Mouse (Mus musculus) lung, embryonic 15.5 days (tissue): ENCODE results near the gene Ppp1r14c. TPM values are rescaled to one million over a fixed set of nuclear protein-coding genes. Genes with fewer than 3 reads are reported as not detected.
"Not testable (repeated sequence)": the region's sequence is repeated elsewhere in the genome, so short reads cannot be mapped to it uniquely, and the experiment has no call there.

ENCODE experiments used
- ATAC-seq: fragments of 200-750 bp; cut with Nextera tagmentation; 2 replicates; pipeline ENCODE4 v1.8.0; 2017; ENCODE audit warnings: moderate number of reproducible peaks, borderline replicate concordance; ENCODE audit not compliant: low FRiP score, low TSS enrichment; ENCODE audit errors: extremely low read depth
- H3K27ac ChIP-seq: fragments of 300-500 bp; sonication (generic); 2 replicates; pipeline ENCODE4 v1.5.1; 2015; ENCODE audit warnings: moderate library complexity, mild to moderate bottlenecking, inconsistent platforms
- H3K27me3 ChIP-seq: fragments of 300-500 bp; sonication (generic); 2 replicates; pipeline ENCODE4 v1.6.1; 2015; ENCODE audit warnings: inconsistent platforms
- H3K36me3 ChIP-seq: fragments of 300-500 bp; sonication (generic); 2 replicates; pipeline ENCODE4 v1.6.1; 2015; ENCODE audit warnings: inconsistent platforms
- H3K4me1 ChIP-seq: fragments of 300-500 bp; sonication (generic); 2 replicates; pipeline ENCODE4 v1.6.1; 2015; ENCODE audit warnings: inconsistent platforms
- H3K4me2 ChIP-seq: fragments of 300-500 bp; sonication (generic); 2 replicates; pipeline ENCODE4 v1.6.1; 2015; ENCODE audit warnings: inconsistent platforms, mild to moderate bottlenecking, moderate library complexity
- H3K4me3 ChIP-seq: fragments of 300-500 bp; sonication (generic); 2 replicates; pipeline ENCODE4 v1.5.1; 2015; ENCODE audit warnings: mild to moderate bottlenecking, inconsistent platforms
- H3K9ac ChIP-seq: fragments of 300-500 bp; sonication (generic); 2 replicates; pipeline ENCODE4 v1.6.1; 2015; ENCODE audit warnings: inconsistent platforms
- H3K9me3 ChIP-seq: fragments of 300-500 bp; sonication (generic); 2 replicates; pipeline ENCODE4 v1.6.1; 2016; ENCODE audit warnings: inconsistent platforms
- WGBS: fragments of 180-500 bp; shearing (Covaris S2); methylation state at CpG from one replicate; pipeline ENCODE4 v1.1.7; 2015; 5-methylcytosine and 5-hydroxymethylcytosine counted together
- polyA plus RNA-seq: library from polyadenylated mRNA; unstranded; fragments of >200 nt; fragmentation: Nextera tagmentation; extraction: Ambion mirVana; gene quantifications from 2 replicates; pipeline ENCODE4 v1.2.1, GENCODE M21; 2015

Ppp1r14c gene
- polyA plus RNA-seq, 1 experiment from 2014 or later = 90.0 TPM

DNA sequence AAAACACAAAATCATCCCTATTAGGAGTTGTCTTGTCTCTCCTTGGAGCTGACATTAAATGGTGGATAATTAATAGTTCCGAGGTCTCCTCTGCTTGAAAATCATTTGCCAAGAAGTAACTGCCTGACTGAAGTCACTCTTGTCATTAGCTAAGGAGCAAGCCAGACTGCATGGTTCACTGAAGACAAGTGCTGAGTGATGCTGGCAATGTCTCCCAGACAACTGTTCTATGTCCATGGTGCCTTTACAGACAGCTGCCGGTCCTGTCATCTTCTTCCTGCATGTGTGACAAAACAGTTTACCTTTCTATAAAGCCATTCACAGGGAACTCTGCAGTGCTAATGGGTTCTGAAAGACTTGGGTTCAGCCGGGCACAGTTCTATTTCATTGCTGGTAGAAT is 124.2 kb downstream of the Ppp1r14c start:
- 68% methylated on average over 3 of the region's 3 CpGs for WGBS
- Histone ChIP-seq H3K4me3 (no peak overlapping the region), H3K4me1 (no peaks in the 10 kb centered on the region), H3K36me3 (no peaks in the 10 kb centered on the region), H3K9ac (no peak overlapping the region), H3K4me2 (no peak overlapping the region), H3K27ac (no peak overlapping the region), H3K9me3 (no peaks in the 10 kb centered on the region), H3K27me3 (no peaks in the 10 kb centered on the region)
- ATAC-seq = no peak

DNA sequence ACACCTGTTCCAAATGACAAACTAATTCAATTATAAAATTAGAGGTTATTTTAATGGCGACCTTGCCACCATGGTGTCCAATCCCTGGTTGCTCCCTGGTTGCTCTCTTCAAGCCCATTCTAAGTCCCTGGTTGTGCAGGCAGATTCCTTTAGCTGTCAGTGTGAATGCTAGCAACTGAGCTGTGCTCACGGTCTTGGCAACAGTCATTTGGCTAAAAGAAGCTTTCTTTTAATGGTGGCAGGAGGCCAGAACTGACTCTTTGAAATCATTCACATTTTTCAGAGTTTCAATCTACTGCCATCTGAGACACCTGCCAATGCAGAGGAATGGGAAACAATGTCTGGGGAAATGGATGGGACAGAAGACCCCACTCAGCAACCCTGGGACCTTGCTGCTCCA is 130.9 kb downstream of the Ppp1r14c start:
- Histone ChIP-seq H3K9ac (no peak overlapping the region), H3K27ac (no peak overlapping the region), H3K4me1 (no peaks in the 10 kb centered on the region), H3K27me3 (no peaks in the 10 kb centered on the region), H3K4me2 (no peak overlapping the region), H3K36me3 (no peaks in the 10 kb centered on the region), H3K9me3 (no peaks in the 10 kb centered on the region), H3K4me3 (no peak overlapping the region)
- no peak for ATAC-seq
- WGBS = 61% methylated on average over 2 of the region's 2 CpGs

GRCm38 (mm10) chr10:3500846-3501245 is 135.0 kb downstream of the Ppp1r14c start:
- not testable (repeated sequence) for H3K4me1 ChIP-seq, H3K9ac ChIP-seq, H3K36me3 ChIP-seq, H3K27ac ChIP-seq, H3K9me3 ChIP-seq, H3K4me2 ChIP-seq, ATAC-seq, H3K27me3 ChIP-seq, H3K4me3 ChIP-seq
- 85% methylated on average over 6 of the region's 6 CpGs for WGBS

- Histone ChIP-seq H3K9ac (no peak overlapping the region), H3K9me3 (no peaks in the 10 kb centered on the region), H3K27ac (peak overlapping the region; percentile 54), H3K4me2 (no peak overlapping the region), H3K36me3 (no peaks in the 10 kb centered on the region), H3K4me1 (peaks cover 32% of the 10 kb centered on the region), H3K27me3 (no peaks in the 10 kb centered on the region), H3K4me3 (no peak overlapping the region)
- 21% methylated on average over 8 of the region's 8 CpGs for WGBS
- peak; percentile 81 for ATAC-seq
Measured at GRCm38 (mm10) chr10:3507484-3508221, 141.8 kb downstream of the Ppp1r14c start.

GRCm38 (mm10) chr10:3508222-3508588 is 142.3 kb downstream of the Ppp1r14c start:
- Histone ChIP-seq H3K27me3 (no peaks in the 10 kb centered on the region), H3K4me1 (peaks cover 32% of the 10 kb centered on the region), H3K36me3 (no peaks in the 10 kb centered on the region), H3K4me3 (no peak overlapping the region), H3K27ac (peak overlapping the region; percentile 54; the same call in 1 of the 2 replicates), H3K9ac (no peak overlapping the region), H3K9me3 (no peaks in the 10 kb centered on the region), H3K4me2 (no peak overlapping the region)
- ATAC-seq = peak; percentile 6; the same call in 1 of the 2 replicates
- WGBS = 35% methylated on average over 2 of the region's 2 CpGs

DNA sequence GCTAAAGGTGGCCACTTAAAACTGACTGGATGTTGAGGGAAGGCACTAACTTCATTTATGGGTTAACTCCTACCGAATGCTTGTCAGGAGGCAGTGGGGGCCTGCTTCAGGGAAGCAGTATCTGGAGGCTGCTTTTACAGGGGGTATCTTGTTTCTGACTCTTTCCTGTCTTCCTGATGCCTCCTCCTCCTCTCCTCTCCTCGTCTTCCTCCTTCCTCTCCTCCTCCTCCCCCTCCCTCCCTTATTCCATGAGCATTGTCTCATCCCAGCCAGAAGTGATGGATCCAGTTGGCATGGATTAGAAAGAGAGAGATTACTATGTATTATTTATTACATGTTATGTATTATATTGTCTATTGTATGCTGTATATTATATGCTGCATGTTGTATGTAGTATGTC is 142.9 kb downstream of the Ppp1r14c start:
- Histone ChIP-seq H3K4me2 (no peak overlapping the region), H3K9me3 (no peaks in the 10 kb centered on the region), H3K9ac (no peak overlapping the region), H3K36me3 (no peaks in the 10 kb centered on the region), H3K27me3 (no peaks in the 10 kb centered on the region), H3K4me3 (no peak overlapping the region), H3K4me1 (peaks cover 32% of the 10 kb centered on the region), H3K27ac (no peak overlapping the region)
- ATAC-seq = no peak
- WGBS = 42% methylated on average over 2 of the region's 2 CpGs

GRCm38 (mm10) chr10:3509663-3510277 is 143.9 kb downstream of the Ppp1r14c start:
- H3K9ac ChIP-seq = no peak overlapping the region
- H3K27me3 ChIP-seq = no peaks in the 10 kb centered on the region
- peaks cover 35% of the 10 kb centered on the region for H3K4me1 ChIP-seq
- 51% methylated on average over 7 of the region's 7 CpGs for WGBS
- no peaks in the 10 kb centered on the region for H3K36me3 ChIP-seq
- ATAC-seq = 0 out of 2 replicates have a peak, but pooled peaks have one; percentile 15
- no peak overlapping the region for H3K4me2 ChIP-seq
- H3K4me3 ChIP-seq = no peak overlapping the region
- H3K27ac ChIP-seq = no peak overlapping the region
- no peaks in the 10 kb centered on the region for H3K9me3 ChIP-seq

GRCm38 (mm10) chr10:3510486-3510885 is 144.6 kb downstream of the Ppp1r14c start:
- Histone ChIP-seq H3K27me3 (no peaks in the 10 kb centered on the region), H3K9me3 (no peaks in the 10 kb centered on the region), H3K27ac (no peak overlapping the region), H3K9ac (no peak overlapping the region), H3K4me1 (peaks cover 36% of the 10 kb centered on the region), H3K4me3 (no peak overlapping the region), H3K36me3 (no peaks in the 10 kb centered on the region), H3K4me2 (no peak overlapping the region)
- ATAC-seq = no peak
- WGBS = 43% methylated on average over 3 of the region's 3 CpGs

- Histone ChIP-seq H3K4me1 (peaks cover 32% of the 10 kb centered on the region), H3K4me2 (no peak overlapping the region), H3K9me3 (no peaks in the 10 kb centered on the region), H3K4me3 (no peak overlapping the region), H3K36me3 (no peaks in the 10 kb centered on the region), H3K27me3 (no peaks in the 10 kb centered on the region), H3K27ac (no peak overlapping the region), H3K9ac (no peak overlapping the region)
- no peak for ATAC-seq
- WGBS = 28% methylated on average over 3 of the region's 3 CpGs
Measured at GRCm38 (mm10) chr10:3511401-3511800, 145.5 kb downstream of the Ppp1r14c start.

- H3K4me1 ChIP-seq = peaks cover 26% of the 10 kb centered on the region
- 78% methylated on average over 8 of the region's 8 CpGs for WGBS
- H3K9me3 ChIP-seq = no peaks in the 10 kb centered on the region
- ATAC-seq = no peak
- H3K27ac ChIP-seq = no peak overlapping the region
- no peak overlapping the region for H3K4me2 ChIP-seq
- no peak overlapping the region for H3K4me3 ChIP-seq
- no peak overlapping the region for H3K9ac ChIP-seq
- no peaks in the 10 kb centered on the region for H3K27me3 ChIP-seq
- no peaks in the 10 kb centered on the region for H3K36me3 ChIP-seq
Measured at GRCm38 (mm10) chr10:3512620-3513305, 146.9 kb downstream of the Ppp1r14c start.

GRCm38 (mm10) chr10:3513947-3514346 is 148.1 kb downstream of the Ppp1r14c start:
- H3K4me3 ChIP-seq = no peak overlapping the region
- no peak overlapping the region for H3K4me2 ChIP-seq
- ATAC-seq = no peak
- H3K27me3 ChIP-seq = no peaks in the 10 kb centered on the region
- H3K9ac ChIP-seq = no peak overlapping the region
- H3K9me3 ChIP-seq = no peaks in the 10 kb centered on the region
- H3K4me1 ChIP-seq = peaks cover 16% of the 10 kb centered on the region
- H3K36me3 ChIP-seq = no peaks in the 10 kb centered on the region
- WGBS = 64% methylated on average over 6 of the region's 6 CpGs
- H3K27ac ChIP-seq = no peak overlapping the region
